Mouse (Mus musculus) kidney, postnatal 4 days (tissue): ENCODE data around the gene Ptprc.

ENCODE experiments used
- DNase-seq, 2 experiments: peaks; one replicate each; pipeline ENCODE4 v3.0.0; 2021; ENCODE audit warnings: mixed read lengths in 2 of 2

The Ptprc gene

GRCm38 (mm10) chr1:138037484-138037883, 138.0 kb downstream of the Ptprc start:
- no peak for DNase-seq

- no peak for DNase-seq
Measured at GRCm38 (mm10) chr1:138029649-138030048, 145.9 kb downstream of the Ptprc start.

DNA sequence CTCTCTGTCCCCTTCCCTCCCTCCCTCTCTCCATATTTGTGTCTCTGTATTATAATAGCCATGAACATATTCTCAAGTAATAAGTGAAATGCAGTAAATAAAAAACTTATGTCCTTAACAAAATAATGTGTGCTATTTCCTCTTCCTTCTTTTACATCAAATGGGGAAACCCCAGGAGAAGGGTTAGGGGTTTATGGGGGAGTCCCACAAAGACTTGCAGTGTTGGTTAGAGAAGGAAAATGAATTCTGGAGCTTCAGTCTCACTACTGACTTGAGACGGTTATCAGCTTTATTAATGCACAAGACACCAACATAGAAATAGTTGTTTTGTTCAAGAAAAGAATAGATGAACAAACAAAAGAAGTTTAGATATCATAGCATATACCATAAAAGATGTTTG, 150.2 kb downstream of the Ptprc start:
- DNase-seq: no peak

GRCm38 (mm10) chr1:138023601-138024000, 151.9 kb downstream of the Ptprc start:
- DNase-seq: no peak

GRCm38 (mm10) chr1:138022918-138023295, 152.6 kb downstream of the Ptprc start:
- DNase-seq: no peak

DNA sequence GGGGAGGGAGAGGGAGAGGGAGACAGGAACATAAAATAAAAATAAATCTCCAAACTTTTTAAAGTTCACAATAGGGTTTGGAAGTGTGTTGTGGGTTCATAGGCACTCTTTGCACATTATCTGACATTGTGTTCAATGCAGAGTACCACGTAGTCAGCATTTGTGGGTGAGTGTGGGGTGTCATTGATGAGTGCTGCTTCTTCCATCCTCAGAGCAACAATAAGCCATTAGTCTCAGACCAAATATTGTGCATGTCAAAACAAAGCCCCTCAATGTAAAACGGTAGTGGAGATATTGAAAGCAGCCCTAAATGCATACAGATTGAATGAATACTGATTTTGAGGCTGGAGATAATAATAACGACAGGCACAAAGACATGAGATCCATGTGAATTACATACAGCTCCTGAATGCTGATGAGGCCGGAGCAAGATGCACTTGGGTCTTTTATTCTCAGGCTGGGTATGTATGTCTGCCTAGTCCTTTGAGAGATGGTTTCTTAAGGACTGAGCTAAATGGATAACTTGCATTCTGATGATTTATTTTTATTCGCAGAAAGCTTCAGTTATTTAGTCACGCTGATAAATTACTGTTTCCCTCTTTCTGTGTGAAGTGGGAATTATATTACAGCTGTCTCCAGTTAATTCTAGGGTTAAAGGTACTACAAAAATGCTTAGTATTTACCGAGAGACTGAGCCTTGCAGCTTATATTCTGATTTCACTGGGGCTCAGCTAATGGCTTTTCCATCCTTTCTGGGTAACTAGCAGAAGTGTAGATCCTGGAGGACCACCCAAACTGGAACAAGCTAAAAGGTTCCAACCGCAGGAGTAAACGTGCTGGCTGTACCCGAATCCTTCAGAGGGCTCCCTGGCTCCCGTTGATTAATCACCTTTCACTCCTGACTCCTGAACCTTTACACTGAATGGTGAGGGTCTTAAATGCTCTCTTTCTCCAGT, 153.3 kb downstream of the Ptprc start:
- no peak for DNase-seq
